Mouse (Mus musculus) urinary bladder, adult 18-20 months (tissue): Measurements from ENCODE around the gene Synrg.

ENCODE experiments used
- DNase-seq, 2 experiments: peaks; one replicate each; pipeline ENCODE4 v3.0.0; 2022; ENCODE audit warnings: low spot score in 2 of 2, mixed read lengths in 2 of 2

Synrg gene

DNA sequence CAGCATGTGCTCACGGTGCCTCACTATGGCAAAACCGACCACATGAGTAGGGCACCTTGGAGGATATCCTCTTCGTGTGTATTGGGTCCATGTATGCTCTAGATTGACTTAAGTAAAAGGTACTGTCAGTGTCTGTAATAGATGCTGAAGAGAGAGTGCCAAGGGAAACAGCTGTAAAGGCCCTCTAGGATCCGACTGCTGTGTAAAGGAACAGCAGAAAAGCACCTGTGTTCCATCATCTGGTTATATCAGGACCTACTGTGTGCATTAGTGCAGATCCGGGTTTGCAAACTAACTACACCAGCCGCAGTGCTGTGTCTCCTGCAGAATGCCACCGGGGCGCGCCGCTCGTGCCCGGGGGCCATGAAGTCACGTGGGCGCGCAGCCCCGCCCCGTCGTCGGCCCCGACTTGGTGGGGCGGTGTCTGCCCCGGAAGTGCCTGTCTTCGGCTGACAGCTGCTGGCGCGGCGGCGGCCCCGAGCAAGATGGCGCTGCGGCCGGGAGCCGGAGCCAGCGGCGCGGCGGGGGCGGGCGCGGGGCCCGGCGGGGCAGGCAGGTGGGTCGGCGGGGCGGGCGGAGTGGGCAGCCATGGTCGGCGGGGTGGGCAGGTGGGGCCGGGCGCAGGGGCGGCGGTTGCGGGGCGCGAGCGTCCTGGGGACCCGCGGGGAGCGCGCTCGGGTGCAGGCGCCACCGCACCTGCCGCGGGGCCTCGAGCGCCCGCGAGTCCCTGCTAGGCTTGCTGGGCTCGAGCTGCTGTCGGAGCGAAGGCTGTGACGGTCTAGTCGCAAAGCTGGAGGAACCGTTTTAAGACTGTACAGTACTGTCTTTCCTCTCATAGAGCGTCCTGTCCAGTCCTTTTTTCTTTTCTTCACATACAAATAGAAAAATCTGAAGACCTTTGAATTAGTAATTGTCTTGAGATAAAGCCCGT, at the start of gene Synrg:
TSS of gene Synrg (plus strand) at position 438 of the 931 bp plus-strand sequence.
- DNase-seq: peak; percentile 84

DNA sequence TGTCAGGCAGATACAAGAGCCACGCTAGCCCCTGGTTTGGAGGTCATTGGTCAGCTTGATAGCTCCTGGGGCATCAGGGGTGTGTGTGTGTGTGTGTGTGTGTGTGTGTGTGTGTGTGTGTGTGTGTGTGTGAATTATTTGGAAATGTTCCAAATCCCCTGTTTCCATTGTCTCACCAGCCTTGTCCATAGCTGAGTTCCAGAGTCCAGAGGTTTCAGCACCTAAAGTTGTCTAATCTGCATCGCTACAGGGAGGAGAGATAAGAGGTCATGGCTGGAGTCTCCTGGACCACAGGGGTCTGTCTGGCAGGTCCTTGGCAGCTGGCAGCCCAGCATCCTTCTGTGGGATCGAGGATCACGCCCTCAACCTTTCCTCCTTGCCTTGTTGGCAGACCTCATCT, 49.7 kb upstream of the Synrg start:
- no peak for DNase-seq

DNA sequence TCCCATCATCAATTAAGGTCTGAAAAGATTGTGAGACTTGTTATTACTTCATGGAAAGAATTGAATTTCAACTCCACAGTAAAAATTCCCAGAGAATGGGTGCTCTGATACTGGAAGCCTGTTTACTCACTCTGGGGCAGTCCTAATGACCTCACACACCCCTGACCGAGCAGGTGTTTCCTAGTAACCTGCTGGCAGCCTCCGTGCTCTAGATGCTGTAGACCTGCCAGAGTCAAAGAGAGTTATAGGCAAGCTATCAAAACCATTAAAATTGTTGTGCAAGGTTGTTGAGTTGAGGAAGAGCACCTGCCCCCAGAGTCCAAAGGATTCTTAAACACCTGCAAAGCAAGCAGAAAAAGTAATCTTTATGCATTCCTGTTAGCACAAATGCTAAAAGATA, 41.6 kb upstream of the Synrg start:
- no peak for DNase-seq

DNA sequence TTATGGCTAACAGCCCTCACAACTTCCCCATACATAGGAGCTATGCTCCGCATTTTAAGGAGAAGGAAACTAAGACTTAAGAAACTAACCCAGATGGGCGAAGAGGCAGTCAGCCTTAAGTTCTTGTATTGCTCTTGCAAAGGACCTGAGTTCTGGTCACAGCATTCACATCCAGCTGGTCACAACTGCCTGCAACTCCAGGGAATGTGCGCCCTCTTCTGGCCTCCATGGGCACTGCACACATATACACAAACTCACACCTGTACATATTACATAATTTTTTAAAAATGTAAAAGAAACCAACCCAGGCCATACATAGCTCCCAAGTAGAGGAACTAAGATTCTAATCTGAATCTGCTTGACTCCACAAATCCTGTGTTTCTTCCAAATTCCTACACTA, 37.1 kb upstream of the Synrg start:
- no peak for DNase-seq

DNA sequence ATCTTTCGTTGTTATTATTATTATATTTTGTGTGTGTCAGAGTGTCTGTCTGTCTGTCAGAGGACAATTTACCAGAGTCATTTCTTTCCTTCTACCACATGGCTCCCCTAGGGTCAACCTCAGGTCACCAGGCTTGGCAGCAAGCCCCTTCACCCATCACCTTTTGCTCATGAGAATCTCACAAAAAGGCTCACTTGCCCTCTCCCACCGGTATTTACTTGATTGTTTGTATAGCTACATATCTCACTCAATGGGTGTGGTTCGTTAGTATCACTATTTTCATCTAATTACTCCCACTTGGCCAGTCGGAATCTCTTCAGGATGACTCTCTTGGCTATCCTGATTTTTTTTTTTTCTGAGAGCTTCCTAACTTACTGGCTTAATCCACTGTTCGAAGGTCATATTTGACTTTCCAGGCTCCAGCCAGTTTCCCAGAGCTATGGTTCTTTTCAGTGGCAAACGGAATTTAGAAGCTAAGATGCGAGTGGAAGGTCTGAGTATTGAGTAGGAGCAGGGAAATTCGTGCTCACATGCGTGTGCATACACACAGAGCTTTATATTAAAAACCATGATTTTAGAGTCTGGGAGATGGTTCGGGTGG, 31.6 kb upstream of the Synrg start:
- no peak for DNase-seq

DNA sequence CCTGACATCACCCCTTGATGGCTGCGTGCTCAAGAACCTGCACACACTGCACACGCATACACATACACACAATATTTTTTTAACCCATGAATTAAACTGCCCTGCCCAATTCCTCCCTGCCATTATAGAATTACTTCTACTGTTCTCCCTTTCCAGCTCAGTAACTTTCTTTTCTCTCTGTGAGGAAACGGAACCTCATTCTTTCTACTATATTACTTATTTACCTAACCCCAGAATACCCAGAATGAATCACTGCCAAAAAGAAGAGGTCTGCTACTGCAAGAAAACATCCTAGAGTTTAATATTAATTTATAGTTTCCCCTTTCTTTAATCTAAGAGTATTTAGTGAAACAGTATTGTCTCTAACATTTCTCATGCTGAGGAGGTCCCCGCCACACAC, 30.9 kb upstream of the Synrg start:
- DNase-seq: no peak

DNA sequence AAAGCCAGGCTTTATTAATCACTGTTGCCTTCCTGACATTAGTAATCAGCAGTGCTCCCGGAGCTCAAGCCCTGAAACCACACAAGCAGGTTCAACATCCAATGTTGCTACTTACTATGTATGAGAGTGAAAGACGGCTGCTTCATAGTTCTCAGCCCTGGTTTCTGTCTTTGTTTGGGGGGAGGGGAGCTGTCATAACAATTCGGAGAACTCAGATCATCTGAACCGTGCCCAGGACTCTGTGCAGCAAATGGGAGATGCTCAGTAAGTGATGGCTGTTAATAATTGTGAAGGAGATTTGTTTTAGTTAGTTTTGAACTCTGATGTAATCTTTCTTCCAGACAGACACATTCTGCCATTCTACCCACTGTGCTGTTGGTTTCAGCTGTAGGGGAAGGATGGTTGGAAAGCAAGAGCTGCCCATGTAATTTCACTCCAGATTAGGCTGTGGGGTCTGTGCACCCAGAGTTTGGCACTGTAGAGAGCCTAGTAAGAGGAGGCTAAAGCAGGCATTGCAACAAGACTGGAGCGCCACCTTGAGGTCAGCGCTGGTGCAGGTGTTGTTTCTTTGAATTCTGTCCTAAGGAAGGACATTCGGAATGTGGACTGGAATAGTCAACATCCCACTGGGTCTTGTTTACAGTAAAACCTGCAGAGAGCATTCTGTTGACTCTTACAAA, 28.1 kb upstream of the Synrg start:
- DNase-seq: peak; percentile 56 to 77

DNA sequence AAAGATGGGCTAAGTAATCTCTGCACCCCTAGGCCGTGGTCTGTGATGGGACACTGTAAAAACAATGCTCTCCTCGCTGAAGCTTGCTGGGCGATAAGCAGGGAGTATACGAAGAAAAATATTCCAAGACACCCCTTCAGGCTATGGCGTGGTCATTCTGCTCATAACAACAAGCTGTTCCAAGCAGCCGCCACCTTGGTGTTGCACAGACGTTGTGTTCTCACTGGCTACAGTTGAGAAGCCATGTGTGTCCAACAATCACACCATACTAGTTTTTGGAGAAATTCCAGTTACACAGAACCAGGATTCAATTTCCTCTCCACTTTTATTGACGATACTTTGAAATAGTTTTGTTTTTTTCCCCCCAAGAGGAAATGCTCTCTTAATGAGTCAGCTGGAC, 25.7 kb upstream of the Synrg start:
- DNase-seq: no peak

DNA sequence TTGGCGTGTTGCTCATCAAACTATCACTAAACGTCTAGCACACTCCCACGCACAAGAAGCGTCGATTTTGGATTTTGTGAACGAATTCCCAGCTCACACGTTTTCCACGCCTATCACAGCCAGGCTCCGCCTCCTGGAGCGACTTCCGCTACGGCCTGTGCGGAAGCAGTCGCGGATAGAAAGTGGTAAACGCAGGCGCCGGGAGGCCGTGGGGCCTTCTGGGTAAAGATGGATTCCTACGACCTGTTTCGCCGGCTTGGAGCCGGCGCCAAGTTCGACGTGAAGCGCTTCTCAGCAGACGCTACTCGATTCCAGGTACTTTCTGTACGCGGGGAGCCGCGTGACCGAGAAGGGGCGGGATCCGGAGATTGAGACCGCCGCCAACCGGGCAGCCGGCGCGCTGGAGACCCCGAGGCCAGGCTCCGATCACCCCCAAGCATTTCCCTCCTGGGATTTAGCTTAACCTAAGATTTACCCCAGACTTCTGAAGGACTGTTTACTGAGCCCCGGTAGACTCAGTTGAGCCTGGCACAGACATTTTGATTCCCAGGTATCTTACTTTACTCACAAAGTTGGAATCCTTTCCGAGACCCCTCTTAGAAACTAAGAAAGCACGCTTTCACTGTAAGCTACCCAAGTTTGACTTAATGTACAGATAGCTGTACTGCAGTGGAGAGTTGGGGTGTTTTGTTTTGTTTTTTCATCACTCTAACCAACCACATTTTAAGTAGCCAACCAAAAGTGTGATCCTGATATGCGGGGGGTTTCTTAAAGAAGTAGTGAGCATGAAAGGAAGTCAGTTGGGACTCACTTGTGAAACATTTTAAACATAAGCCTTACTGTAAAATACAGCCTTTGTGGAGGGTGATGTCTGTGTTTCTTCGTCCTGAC, 22.0 kb upstream of the Synrg start, which contains the start of gene Ddx52:
TSS of gene Ddx52 (plus strand) at position 113 of the 891 bp plus-strand sequence.
- DNase-seq: peak; percentile 82 to 86

DNA sequence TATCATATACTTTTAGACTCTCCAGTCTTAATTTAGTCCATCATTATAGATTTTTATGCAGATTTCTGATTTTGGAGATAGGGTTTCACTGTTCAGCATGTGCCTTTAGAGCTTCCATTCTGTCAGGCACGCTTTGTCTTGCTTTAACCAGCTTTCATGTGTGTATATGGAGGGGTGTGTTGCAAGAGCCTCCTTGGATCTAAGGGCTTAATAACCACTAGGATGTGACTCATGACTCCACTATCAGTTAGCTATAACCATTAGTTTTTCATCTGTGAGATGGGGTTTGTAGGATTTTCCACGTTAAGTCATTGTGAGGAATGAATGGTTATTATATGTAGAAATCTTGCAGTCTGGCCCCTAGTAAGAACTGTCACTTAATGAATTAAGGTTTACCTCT, 7.4 kb upstream of the Synrg start:
- no peak for DNase-seq

DNA sequence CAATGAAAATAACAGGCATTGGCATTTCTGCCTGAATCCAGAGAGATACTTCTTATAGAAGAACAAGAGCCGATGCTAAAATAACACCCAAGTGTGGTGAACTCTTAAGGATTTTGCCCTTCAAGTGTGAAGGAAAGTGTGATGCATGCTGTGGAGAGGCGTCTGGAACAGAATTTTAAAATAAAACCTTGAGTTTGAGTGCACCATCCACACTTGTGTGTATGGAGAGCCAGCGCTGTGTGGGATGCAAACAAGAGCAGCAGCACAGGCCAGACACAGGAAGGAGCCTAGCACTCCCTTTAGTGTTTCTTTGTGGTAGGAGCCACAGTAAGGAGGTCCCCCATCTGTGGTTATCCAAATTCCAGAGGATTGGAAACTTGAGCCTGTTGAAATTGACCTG, 2.2 kb upstream of the Synrg start:
- no peak for DNase-seq

DNA sequence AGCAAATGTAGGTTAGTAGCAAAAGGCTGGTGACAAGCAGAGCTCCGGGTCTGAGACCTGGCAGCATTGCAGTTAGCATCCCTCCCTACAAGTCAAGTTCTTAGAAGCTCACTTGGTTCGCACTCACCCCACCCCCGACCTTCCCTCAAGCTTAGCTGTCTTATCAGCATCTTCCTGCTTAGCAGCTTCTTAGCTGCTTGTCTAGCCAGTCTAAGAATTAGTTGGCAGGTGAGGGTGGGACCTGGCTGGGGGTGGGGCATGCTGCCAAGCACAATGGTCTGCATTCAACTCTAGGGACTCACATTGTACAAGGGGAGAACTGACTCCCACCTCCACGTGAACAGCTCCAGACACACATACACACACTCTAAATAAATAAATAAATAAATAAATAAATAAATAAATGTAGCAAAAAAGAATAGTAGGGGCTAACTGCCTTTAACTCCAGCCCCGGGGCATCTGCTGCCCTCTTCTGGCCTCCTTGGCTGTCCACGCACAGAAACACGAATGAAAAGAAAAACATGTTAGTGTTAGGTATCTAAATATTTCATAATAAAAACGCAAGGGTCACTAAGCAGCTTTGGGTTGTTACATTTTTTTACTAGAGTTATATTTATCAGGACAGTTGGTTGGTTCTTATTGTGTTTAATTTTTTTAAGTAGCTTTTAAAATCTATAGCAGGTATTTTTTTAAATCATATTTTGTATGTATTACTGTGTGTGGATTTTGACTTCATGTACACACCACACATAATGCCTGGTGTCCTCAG, 3.4 kb downstream of the Synrg start:
- peak in 1 of 2 experiments; percentile 16 for DNase-seq

DNA sequence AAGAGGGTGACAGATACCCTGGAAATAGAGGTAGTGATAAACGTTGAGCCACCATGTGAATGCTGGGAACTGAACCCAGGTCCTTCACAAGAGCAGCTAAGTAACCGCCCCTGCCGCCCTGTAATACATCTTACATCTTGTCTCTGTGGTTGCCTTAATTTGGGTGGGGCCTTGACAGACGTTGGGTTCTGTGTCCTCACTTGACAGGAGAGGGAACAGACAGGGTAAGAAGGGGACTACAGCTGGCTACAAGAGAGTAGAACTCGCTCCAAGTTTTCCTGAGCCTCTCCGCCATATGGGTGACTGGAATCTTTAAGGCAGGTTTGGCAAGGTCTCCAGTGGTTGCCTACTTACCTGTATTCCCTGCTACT, 4.0 kb downstream of the Synrg start:
- no peak for DNase-seq

DNA sequence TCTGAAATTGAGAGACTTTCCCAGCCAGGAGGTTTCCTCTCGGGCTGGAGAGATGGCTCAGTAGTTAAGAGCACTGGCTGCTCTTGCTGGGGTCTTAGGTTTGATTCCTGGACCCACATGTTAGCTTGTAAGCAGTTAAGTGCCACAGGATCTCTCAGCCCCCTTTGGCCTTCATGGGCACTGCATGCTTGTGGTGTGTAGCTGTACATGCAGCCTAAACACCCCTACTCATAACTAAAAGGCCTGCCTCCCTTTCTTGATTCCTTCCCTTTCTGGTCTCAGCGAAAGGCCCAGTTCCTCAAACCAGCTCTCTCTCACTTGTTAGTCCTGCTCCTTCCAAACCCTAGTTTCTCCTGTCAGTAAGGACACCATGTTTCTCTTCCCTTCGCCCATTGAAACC, 4.8 kb downstream of the Synrg start:
- DNase-seq: no peak

DNA sequence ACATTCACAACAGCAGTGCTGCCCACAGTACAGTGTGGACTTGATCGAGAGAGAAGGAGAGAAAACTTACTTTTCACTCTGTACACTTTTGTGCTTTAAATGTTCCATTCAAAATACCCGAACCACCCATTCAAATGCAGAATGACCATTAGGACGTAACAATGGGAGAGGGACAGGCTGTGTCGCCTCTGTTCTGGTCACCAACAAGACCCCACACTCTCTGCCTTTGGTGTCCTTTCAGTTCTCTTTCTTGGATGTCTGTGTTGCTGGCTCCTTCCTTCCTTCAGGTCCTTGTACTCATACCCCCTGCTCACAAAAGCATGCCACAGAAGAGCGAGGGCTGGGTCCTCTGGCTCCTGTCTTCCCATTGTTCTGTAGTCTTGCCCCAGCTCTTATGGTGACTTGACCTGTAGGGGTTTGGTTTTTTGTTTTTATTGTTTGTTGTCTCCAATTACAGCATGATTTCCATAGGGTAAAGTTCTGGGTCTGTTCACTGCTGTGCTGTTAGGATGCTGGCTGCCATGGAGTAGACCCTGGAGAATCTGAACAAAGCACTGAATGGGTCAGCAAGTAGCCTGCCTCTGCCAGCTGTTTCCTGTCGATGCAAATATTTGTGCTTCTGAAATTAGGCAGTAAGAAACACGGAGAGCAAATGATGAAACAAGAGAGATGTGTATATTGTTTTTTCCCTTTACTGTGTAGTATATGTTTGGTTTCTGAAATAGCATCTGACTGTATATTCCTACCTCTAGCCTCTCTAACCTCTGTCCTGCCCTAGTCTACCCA, 10.5 kb downstream of the Synrg start:
- no peak for DNase-seq

DNA sequence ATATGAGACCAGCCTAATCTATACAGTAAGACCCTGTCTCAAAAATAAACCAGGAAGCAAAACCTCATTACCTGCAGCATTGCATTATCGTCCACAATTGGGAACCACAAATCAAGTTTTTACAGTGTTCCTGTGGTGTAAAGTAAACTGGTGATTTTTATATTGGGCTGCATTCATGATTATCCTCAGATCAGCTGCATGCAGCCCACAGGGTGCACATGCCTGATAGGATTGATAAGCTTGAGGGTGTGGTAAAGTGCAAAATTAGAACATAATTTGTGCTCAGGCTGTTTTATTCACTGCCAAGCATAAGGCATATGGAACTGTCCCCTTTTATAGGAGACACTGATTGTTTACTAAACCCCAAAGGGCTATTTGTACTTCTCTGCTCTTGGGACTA, 11.3 kb downstream of the Synrg start:
- DNase-seq: no peak

DNA sequence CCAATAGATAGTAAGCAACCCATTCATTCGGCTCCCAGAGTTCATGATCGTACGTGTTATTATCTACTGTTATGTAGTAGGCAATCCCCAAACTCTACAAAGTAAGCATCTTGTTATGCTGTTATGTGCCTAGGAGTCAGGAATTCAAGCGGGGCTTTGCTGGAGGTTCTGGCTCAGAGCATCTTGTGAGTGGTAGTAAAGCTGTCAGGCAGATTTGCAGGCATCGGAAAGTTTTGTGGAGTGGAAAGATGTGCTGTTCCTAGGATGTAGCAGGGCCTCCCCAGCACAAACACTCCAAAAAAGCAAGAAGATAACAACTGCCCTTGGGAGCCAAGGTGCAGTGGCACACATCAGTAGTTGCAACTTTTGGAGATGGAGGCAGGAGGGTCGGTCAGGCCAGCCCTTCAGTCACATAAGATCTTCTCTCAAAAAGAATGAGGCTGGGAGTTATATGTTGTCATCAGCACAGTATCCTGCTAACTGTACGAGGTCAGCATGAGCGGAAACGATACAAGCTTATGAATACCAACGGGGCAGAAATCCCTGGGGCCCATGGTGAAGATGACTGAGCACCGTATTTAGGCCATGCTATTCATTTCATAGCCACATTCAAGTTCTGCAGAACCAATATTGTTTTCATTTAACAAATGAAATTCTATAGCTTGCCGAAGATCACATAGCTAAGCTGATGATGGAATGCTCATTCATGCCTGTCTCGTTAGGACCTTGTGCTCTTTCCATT, 12.2 kb downstream of the Synrg start:
- no peak for DNase-seq

DNA sequence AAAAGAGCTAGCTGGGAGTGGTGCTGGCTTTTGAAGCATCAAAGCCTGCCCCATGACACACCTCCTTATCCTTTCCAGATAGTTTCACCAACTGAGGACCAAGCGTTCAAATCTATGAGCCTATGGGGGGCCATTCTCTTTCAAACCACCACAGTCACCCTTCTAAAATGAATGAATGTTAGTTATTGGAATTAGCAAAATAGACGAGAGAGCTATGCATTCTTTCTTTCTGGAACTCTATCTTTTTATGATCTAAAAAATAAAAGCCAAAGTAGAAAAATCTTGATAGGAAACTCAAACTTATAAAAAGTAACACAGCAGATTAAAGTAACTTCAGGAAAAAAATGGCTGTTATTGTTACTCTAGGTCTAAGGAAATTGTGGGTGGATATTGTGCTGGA, 13.6 kb downstream of the Synrg start:
- DNase-seq: no peak

DNA sequence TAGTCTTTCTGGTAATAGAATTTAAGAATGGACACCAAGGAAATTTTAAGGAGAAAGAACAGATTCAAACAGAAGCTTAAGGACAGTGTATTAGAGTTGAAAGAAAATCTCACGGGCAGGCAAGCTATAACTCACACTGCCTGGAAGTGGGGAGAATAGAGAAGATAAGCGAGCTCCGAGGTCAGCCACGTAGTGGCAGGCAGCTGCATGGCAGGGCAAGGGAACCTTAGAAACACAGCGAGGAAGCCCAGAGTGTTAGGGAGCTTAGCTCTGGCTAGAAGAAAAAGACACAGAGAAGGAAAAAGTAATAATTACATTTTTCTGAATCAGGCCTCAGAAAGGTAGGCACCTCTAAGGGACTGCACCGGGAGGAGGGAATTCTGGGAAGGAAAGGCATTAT, 15.8 kb downstream of the Synrg start:
- DNase-seq: no peak
